Mouse (Mus musculus): ENCODE results near the gene Duxf3. TPM values are rescaled to one million over a fixed set of nuclear protein-coding genes. Genes with fewer than 3 reads are reported as not detected.
"Not testable (repeated sequence)": the region's sequence is repeated elsewhere in the genome, so short reads cannot be mapped to it uniquely, and the experiment has no call there.

Duxf3 gene
- not detected in 2 replicates for polyA plus RNA-seq (2012; rRNA removed)

DNA sequence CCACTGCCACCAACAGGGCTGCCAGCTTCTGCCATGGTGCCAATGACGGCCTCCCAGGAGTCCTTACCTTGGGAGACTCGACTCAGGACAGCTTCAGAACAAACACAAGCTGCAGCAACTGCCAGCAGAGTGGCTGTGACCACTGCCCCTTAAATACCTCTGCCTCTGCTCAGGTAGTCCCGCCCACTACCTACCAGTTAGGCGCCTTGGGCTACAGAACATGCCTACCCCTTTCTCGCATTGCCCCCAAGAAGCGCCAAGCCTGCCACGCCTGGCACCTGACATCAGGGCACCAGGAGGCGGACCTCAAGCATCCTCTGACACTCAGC lies at the start of gene Duxf3:
TSS of gene Duxf3 (minus strand) at position 35 of the 329 bp plus-strand sequence.
- 75% methylated on average over 6 of the region's 8 CpGs for WGBS

GRCm38 (mm10) chr10:58282238-58282637 lies 49.8 kb upstream of the Duxf3 start:
- no peak for DNase-seq (ENCODE audit: low read depth, low spot score)
- 89% methylated on average over 7 of the region's 7 CpGs for WGBS

More for the DNA sequence above, at the start of gene Duxf3:
- DNase-seq (ENCODE audit: low read depth, low spot score) = not testable (repeated sequence)

GRCm38 (mm10) chr10:58258466-58258865 lies 26.0 kb upstream of the Duxf3 start:
- DNase-seq (ENCODE audit: low read depth, low spot score) = no peak
- WGBS = 39% methylated on average over 5 of the region's 5 CpGs

DNA sequence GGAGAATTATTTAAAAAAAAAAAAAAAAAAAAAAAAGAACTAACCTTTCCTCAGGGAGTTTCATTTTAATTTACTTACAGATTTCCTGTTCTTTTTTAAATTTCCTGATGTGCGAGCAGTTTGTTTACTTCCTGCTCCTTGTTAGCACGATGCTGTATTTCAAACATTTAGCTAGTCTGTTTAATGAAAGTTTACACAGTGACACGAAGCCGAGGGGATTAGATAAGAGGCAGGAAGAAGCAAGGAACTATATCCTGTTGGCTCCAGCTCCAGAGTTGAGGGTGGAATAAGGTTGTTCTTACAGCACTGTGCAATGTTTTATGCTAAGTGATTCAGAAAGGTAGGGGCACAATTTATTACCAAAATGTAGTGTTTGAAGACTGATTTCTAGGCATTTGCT lies 23.5 kb upstream of the Duxf3 start:
- peak; percentile 51 for DNase-seq (ENCODE audit: low read depth, low spot score)
- WGBS = under 1% methylated on average over 4 of the region's 4 CpGs

DNA sequence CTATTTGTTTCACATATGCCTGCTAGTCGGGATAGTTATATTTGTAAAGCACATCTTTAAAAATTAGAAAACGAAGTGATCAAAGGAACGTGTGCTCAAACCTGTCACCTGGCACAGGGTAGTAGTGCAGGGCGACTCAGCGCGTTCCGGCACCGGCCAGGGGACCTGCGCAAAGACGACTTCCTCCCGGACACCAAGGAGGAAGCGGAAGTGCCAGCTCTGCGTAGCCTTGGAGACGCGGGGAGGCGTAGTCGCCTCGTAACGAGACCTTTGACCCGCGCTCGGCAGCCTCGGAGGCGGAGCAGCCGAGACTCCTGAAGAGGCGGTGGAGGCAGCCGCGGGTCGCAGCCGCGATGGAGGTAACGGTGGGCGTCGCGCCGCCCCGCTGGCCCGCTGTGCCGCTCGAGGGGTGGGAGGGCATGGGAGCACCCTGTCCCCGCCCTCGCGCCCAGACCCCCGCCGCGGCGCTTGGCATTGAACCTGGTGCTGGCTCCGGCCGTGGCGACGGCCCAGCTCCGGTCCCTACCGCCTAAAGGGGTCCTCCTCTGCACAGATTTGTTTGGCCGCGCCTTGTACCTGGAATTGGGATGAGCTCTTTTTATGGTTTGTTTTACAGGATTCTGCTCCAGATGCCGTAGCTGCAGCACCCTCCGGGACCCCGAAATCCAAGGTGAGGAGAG lies 22.9 kb upstream of the Duxf3 start, which contains the start of gene Gcc2:
TSS of gene Gcc2 (plus strand) at position 285 of the 680 bp plus-strand sequence.
- under 1% methylated on average over 58 of the region's 58 CpGs for WGBS
- DNase-seq (ENCODE audit: low read depth, low spot score) = peak; percentile 88

GRCm38 (mm10) chr10:58254635-58255175 lies 22.2 kb upstream of the Duxf3 start:
- no peak for DNase-seq (ENCODE audit: low read depth, low spot score)
- 23% methylated on average over 6 of the region's 6 CpGs for whole genome bisulfite sequencing

- WGBS = 51% methylated on average over 1 of the region's 1 CpGs
- no peak for DNase-seq (ENCODE audit: low read depth, low spot score)
These were observed 17.1 kb upstream of the Duxf3 start for GRCm38 (mm10) chr10:58249535-58249934.

DNA sequence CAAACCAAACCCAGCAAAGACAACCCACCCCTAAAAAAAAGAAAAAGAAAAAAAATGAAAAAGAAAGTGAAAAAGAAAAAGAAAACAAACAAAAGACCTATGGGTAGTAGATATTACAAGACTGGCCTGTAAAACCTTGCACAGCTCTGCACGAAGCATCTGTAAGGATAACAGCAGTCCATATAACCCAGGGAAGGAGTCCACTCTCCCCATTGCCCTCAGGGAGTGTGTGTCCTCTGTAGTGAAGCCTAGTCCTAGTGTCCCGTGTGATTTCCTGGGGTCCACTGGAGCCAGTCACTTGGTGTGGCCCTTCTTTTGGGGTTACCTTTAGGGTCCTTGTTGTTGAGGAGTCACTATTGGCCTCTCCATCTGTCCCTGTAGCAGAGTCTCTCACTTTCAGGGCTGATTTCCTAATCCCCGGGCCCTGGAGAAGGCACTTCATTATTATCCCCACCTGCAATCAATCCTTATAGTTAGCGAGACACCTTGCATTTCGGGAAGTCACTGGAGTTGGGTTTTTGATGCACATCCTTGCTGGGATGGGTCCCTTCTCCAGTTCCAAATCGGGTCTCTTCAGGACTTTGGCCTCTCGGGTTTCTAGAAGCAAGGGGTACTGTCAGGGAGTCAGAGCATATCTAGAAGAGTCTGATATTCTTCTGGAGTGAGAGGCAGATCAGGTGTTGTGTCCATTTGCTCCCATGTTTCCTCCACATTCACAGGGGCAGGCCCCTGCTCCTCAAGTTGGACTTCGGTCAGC lies 6.7 kb upstream of the Duxf3 start:
- 85% methylated on average over 8 of the region's 8 CpGs for WGBS
- DNase-seq (ENCODE audit: low read depth, low spot score) = not testable (repeated sequence)

- DNase-seq (ENCODE audit: low read depth, low spot score) = no peak
- 87% methylated on average over 10 of the region's 10 CpGs for WGBS
These were observed 4.1 kb upstream of the Duxf3 start, which contains the start of gene Gm4981 for GRCm38 (mm10) chr10:58236613-58237012. Gene Gm4981, minus strand, starts transcription at chr10:58236701.

- DNase-seq (ENCODE audit: low read depth, low spot score) = not testable (repeated sequence)
These were observed 2.5 kb upstream of the Duxf3 start for GRCm38 (mm10) chr10:58234985-58235384.

GRCm38 (mm10) chr10:58233740-58234121 lies 1.3 kb upstream of the Duxf3 start:
- DNase-seq (ENCODE audit: low read depth, low spot score) = not testable (repeated sequence)

More at GRCm38 (mm10) chr10:58234985-58235384, 2.5 kb upstream of the Duxf3 start:
- WGBS = 85% methylated on average over 4 of the region's 4 CpGs

GRCm38 (mm10) chr10:58233054-58233739 lies 722 bp upstream of the Duxf3 start:
- 77% methylated on average over 10 of the region's 10 CpGs for WGBS
- not testable (repeated sequence) for DNase-seq (ENCODE audit: low read depth, low spot score)

- not testable (repeated sequence) for DNase-seq (ENCODE audit: low read depth, low spot score)
- 89% methylated on average over 35 of the region's 35 CpGs for WGBS
These were observed 465 bp downstream of the Duxf3 start for GRCm38 (mm10) chr10:58231779-58232640.

GRCm38 (mm10) chr10:58231088-58231487 lies 1.4 kb downstream of the Duxf3 start:
- DNase-seq (ENCODE audit: low read depth, low spot score) = not testable (repeated sequence)
- 81% methylated on average over 5 of the region's 7 CpGs for WGBS

GRCm38 (mm10) chr10:58230021-58230420 lies 2.5 kb downstream of the Duxf3 start:
- not testable (repeated sequence) for DNase-seq (ENCODE audit: low read depth, low spot score)
- 55% methylated on average over 3 of the region's 3 CpGs for WGBS

- whole genome bisulfite sequencing = 82% methylated on average over 3 of the region's 6 CpGs
- not testable (repeated sequence) for DNase-seq (ENCODE audit: low read depth, low spot score)
These were observed 4.7 kb downstream of the Duxf3 start for GRCm38 (mm10) chr10:58227798-58228197.

- DNase-seq (ENCODE audit: low read depth, low spot score) = not testable (repeated sequence)
- WGBS = 77% methylated on average over 4 of the region's 4 CpGs
These were observed 6.1 kb downstream of the Duxf3 start for GRCm38 (mm10) chr10:58226357-58226756.

- 84% methylated on average over 18 of the region's 18 CpGs for WGBS
- DNase-seq (ENCODE audit: low read depth, low spot score) = not testable (repeated sequence)
These were observed 7.4 kb downstream of the Duxf3 start, which contains the start of gene AW822073 for GRCm38 (mm10) chr10:58224827-58225785. Gene AW822073, minus strand, starts transcription at chr10:58224930.
